Mouse (Mus musculus) embryonic fibroblast, embryonic 13.5 days (primary cell): ENCODE measurements at regions not wholly inside any gene's neighbourhood (a gene's known extent, or its start where the extent isn't known, plus 50 kb on each side); places are given as distances from the start of the nearest gene placed in this dataset.

Experiments
- CTCF ChIP-seq: IDR thresholded peaks from 2 replicates; pipeline ENCODE4 v1.5.1; 2011; ENCODE audit warnings: mild to moderate bottlenecking, control low read depth, low read length, moderate library complexity, borderline replicate concordance; ENCODE audit not compliant: insufficient read depth
- POLR2A ChIP-seq: IDR thresholded peaks from 2 replicates; pipeline ENCODE4 v1.6.1; 2011; ENCODE audit warnings: low read depth, mild to moderate bottlenecking, control low read depth, low read length, moderate library complexity

DNA sequence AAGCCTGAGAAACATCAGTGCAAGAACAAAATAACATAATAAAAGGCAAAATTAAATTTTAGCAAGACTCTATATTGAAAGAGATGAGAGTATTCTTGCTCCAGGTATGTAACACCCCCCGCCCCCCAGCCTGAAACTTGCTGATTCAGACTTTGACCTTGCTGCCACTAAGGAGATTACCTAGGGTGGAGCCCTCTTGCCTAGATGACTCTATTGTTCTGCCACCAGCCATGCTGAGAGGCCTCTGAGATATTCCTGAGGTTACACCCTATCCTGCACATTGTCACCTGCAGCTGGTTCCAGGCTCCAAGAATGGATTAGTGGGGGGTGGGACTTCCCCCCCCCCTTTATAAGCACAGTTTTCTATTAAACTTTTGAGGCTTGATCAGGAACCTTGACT, 548.3 kb upstream of the Stxbp6 start:
- TF ChIP-seq POLR2A (no peak), CTCF (no peak)
